Mouse (Mus musculus): ENCODE results near the gene Gpbar1. TPM values are rescaled to one million over a fixed set of nuclear protein-coding genes. Genes with fewer than 3 reads are reported as not detected.

The Gpbar1 gene
- total and polyA plus RNA-seq, 2 experiments = 0.11 TPM; not detected in 1

DNA sequence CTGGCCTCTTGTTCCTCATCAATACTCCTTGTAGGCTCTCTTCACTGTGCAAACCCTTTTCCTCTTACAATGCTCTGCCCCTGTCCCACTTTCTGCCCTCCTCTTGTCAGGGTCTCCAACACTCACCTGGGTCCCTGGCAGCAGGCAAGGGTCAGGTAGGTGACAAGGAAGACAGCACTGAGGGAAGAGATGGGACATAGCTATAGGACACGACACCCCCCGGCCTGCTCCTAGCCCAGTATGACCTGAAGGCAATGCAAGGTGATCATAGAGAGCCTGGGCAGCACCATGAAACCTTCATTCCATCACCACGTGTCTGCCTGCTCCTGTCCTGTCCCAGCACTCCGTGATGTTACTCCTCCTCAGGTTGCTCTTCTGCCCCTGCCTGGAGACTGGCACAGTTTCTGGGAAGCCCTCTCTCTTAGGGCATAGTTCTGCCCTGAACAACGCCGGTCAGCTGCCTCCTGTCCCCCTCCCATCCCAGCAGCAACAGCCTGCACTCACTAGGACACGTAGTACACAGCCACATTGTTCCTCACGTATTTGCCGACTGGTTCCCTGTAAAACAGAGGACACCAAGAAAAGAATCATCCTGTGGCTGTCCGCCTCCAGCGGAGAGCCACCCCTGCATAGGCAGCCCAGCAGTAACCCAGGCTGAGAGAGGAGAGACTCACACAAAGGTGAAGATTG, 14.1 kb downstream of the Gpbar1 start:
- DNase-seq (ENCODE audit: extremely low read depth, low read depth, low spot score) = no peak
- Histone ChIP-seq H3K9ac (ENCODE audit: low read depth, low read length) (no peak overlapping the region), H3K27ac (replicated peaks; ENCODE audit: insufficient read depth, low read depth, low read length) (no peak overlapping the region), H3K4me1 (ENCODE audit: control insufficient read depth, insufficient read depth, low read length) (peaks cover 13% of the 10 kb centered on the region), H3K4me3 (ENCODE audit: insufficient read depth, low read depth, low read length) (no peak overlapping the region), H3K79me2 (ENCODE audit: control insufficient read depth, insufficient read depth, low read length) (peaks cover 9% of the 10 kb centered on the region; the same call in 1 of the 2 replicates), H3K27me3 (ENCODE audit: control insufficient read depth, insufficient read depth, low read length) (no peaks in the 10 kb centered on the region), H3K36me3 (ENCODE audit: control insufficient read depth, insufficient read depth, low read length) (peaks cover 14% of the 10 kb centered on the region; the same call in 1 of the 2 replicates)
- 93% methylated on average over 11 of the region's 11 CpGs for WGBS
- TF ChIP-seq CTCF (IDR thresholded peaks at IDR 0.05; ENCODE audit: low read depth, low read length) = no peak
- TF ChIP-seq POLR2A (IDR thresholded peaks at IDR 0.05; ENCODE audit: extremely low read depth, insufficient read depth, low read length) = no peak

DNA sequence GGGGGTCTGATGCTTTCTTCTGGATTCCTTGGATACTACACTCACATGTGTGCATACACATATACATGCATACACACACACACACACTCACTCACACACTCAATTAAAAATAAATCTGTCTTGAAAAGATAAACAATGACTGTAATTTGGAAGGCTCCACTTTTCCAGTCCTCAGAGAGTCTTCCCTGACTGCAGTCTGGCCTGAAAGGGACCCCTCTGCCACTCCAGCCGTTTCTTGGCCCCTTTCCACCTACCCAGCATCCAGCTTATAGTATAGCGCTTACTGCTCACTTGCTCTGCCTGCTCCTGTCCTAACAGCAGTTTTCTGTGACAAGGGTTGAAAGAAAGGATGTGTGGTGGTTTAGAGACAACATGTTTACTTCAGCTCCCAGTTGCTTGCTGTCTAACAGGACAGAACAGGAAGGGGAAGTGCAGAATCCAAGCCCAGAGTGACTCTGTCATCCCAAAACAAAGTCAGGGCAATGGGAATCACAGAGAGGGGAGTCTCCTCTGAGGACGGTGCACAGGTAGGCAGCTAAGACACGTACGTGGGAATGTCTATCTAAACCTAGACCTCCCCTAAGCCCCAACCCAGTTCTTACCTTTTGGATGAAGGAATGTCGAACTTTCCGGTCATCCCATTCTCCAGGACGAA, 15.1 kb downstream of the Gpbar1 start:
- no peak for DNase-seq (ENCODE audit: extremely low read depth, low read depth, low spot score)
- H3K27ac ChIP-seq (replicated peaks; ENCODE audit: insufficient read depth, low read depth, low read length) = no peak overlapping the region
- TF ChIP-seq POLR2A (IDR thresholded peaks at IDR 0.05; ENCODE audit: extremely low read depth, insufficient read depth, low read length) = no peak
- no peak for TF ChIP-seq CTCF (IDR thresholded peaks at IDR 0.05; ENCODE audit: low read depth, low read length)
- H3K27me3 ChIP-seq (ENCODE audit: control insufficient read depth, insufficient read depth, low read length) = no peaks in the 10 kb centered on the region
- H3K4me1 ChIP-seq (ENCODE audit: control insufficient read depth, insufficient read depth, low read length) = peaks cover 16% of the 10 kb centered on the region
- WGBS = 83% methylated on average over 8 of the region's 8 CpGs
- no peak overlapping the region for H3K4me3 ChIP-seq (ENCODE audit: insufficient read depth, low read depth, low read length)
- H3K36me3 ChIP-seq (ENCODE audit: control insufficient read depth, insufficient read depth, low read length) = peaks cover 14% of the 10 kb centered on the region; the same call in 1 of the 2 replicates
- peaks cover 17% of the 10 kb centered on the region; the same call in 1 of the 2 replicates for H3K79me2 ChIP-seq (ENCODE audit: control insufficient read depth, insufficient read depth, low read length)
- H3K9ac ChIP-seq (ENCODE audit: low read depth, low read length) = no peak overlapping the region

DNA sequence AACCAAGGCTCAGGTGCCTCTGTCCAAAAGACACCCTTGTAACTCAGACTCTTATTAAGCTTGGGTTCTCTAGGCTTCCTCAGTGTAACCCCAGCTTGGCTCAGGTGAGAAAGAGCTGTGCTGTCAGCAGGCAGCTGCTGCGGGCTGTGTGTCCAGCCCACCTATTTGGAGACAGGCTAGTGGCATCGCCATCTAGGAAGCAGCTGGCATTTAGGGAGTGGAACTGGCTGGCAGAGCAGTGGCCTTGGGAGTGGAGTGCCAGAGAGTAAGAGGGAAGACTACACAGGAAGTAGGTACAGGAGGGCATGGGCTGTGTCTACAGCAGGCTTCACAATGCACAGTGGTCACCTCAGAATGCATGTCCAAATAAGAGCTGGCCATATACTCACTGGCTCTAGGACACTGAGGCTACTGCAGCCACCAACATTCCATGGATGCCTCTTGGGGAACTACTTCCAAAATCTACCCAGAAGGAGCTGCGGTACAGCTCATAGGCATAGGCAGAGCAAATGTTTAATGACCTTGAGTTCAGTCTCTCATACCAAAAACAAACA, 15.8 kb downstream of the Gpbar1 start:
- Histone ChIP-seq H3K27ac (replicated peaks; ENCODE audit: insufficient read depth, low read depth, low read length) (no peak overlapping the region), H3K79me2 (ENCODE audit: control insufficient read depth, insufficient read depth, low read length) (peaks cover 23% of the 10 kb centered on the region; the same call in 1 of the 2 replicates), H3K9ac (ENCODE audit: low read depth, low read length) (no peak overlapping the region), H3K4me1 (ENCODE audit: control insufficient read depth, insufficient read depth, low read length) (peaks cover 17% of the 10 kb centered on the region), H3K4me3 (ENCODE audit: insufficient read depth, low read depth, low read length) (no peak overlapping the region), H3K27me3 (ENCODE audit: control insufficient read depth, insufficient read depth, low read length) (no peaks in the 10 kb centered on the region), H3K36me3 (ENCODE audit: control insufficient read depth, insufficient read depth, low read length) (peaks cover 13% of the 10 kb centered on the region; the same call in 1 of the 2 replicates)
- TF ChIP-seq CTCF (IDR thresholded peaks at IDR 0.05; ENCODE audit: low read depth, low read length) = no peak
- TF ChIP-seq POLR2A (IDR thresholded peaks at IDR 0.05; ENCODE audit: extremely low read depth, insufficient read depth, low read length) = no peak
- no peak for DNase-seq (ENCODE audit: extremely low read depth, low read depth, low spot score)
- 85% methylated on average over 3 of the region's 3 CpGs for WGBS

DNA sequence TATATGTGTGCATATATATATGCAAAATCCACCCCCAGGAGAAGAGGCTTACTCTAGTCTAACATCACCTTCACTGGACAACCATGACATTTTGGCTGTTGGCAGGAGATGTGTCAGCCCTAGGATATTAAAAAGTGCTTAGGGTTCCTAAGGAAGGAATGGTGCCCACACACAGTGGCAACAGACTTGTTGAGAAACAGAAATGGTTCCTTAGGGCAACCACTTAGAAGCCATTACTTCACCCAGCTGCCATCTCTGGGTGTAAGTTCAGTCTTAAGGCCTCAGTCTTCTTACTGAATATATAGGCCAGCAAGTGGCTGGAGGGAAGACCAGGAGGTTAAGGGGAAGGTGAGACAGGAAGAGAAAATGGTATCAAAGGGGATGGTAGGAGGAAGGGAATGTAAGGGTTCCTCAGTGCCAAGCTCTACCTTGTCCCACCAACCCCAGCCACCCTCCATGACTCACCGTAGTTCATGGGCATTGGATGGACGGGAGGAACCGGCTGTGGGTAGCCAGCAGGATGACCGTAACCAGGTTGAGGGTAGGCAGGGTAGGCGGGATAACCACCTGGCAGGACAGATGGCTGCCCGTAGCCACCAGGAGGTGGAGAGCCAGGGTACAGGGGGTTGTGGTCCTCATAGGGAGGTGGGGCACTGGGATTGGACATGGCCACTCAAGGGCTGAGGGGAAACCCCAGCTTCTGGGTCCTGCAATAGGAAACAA, 16.5 kb downstream of the Gpbar1 start:
- Histone ChIP-seq H3K27me3 (ENCODE audit: control insufficient read depth, insufficient read depth, low read length) (no peaks in the 10 kb centered on the region), H3K27ac (replicated peaks; ENCODE audit: insufficient read depth, low read depth, low read length) (peak overlapping the region; percentile 79), H3K4me3 (ENCODE audit: insufficient read depth, low read depth, low read length) (no peak overlapping the region), H3K9ac (ENCODE audit: low read depth, low read length) (no peak overlapping the region), H3K4me1 (ENCODE audit: control insufficient read depth, insufficient read depth, low read length) (peaks cover 17% of the 10 kb centered on the region), H3K36me3 (ENCODE audit: control insufficient read depth, insufficient read depth, low read length) (peaks cover 13% of the 10 kb centered on the region; the same call in 1 of the 2 replicates), H3K79me2 (ENCODE audit: control insufficient read depth, insufficient read depth, low read length) (peaks cover 28% of the 10 kb centered on the region; the same call in 1 of the 2 replicates)
- DNase-seq (ENCODE audit: extremely low read depth, low read depth, low spot score) = no peak
- no peak for TF ChIP-seq CTCF (IDR thresholded peaks at IDR 0.05; ENCODE audit: low read depth, low read length)
- TF ChIP-seq POLR2A (IDR thresholded peaks at IDR 0.05; ENCODE audit: extremely low read depth, insufficient read depth, low read length) = no peak
- WGBS = 78% methylated on average over 6 of the region's 6 CpGs

DNA sequence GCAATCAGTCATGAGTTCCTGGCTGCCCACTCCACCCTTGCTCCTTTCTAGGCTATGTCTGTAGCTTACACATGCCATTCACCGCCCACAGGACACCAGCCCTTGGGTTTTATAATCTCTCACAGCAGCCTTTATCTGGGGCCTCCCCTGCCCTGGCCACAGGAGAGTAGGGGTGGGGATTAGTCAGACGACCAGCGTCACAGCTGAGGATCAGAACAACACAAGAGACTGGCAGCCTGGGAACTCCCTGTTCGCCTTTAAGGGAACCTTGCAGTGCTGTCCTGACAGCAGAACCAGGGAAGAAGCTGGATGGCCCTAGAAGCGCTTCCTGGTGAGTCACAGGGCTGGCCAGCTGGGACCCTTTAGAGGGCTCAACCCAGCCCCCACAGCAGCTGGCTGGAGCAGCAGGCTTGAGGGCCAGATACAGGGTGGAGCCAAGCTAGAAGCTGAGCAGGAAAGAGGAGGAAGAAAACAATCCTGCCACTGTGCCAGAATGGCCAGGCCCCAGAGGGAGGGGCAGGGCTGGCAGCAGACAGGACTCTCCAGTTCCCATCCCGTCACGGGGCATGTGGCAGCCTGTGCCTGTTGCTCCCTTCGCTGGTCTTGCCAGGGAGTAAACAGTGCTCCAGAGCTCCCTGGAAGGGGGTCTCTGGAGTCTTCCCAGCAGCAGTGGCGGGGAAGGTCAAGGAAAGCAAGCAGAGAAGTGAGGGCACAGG, 17.3 kb downstream of the Gpbar1 start:
- TF ChIP-seq CTCF (IDR thresholded peaks at IDR 0.05; ENCODE audit: low read depth, low read length) (no peak), POLR2A (IDR thresholded peaks at IDR 0.05; ENCODE audit: extremely low read depth, insufficient read depth, low read length) (no peak)
- Histone ChIP-seq H3K27me3 (ENCODE audit: control insufficient read depth, insufficient read depth, low read length) (no peaks in the 10 kb centered on the region), H3K79me2 (ENCODE audit: control insufficient read depth, insufficient read depth, low read length) (peaks cover 29% of the 10 kb centered on the region; the same call in 1 of the 2 replicates), H3K27ac (replicated peaks; ENCODE audit: insufficient read depth, low read depth, low read length) (peak overlapping the region; percentile 79), H3K36me3 (ENCODE audit: control insufficient read depth, insufficient read depth, low read length) (peaks cover 13% of the 10 kb centered on the region; the same call in 1 of the 2 replicates), H3K4me1 (ENCODE audit: control insufficient read depth, insufficient read depth, low read length) (peaks cover 18% of the 10 kb centered on the region), H3K9ac (ENCODE audit: low read depth, low read length) (peak overlapping the region; percentile 9; the same call in 1 of the 2 replicates), H3K4me3 (ENCODE audit: insufficient read depth, low read depth, low read length) (no peak overlapping the region)
- 43% methylated on average over 9 of the region's 9 CpGs for WGBS
- peak; percentile 58 for DNase-seq (ENCODE audit: extremely low read depth, low read depth, low spot score)
